Mouse (Mus musculus) gastrocnemius, postnatal 14 days (tissue): ENCODE results near the gene Man2a2. TPM values are rescaled to one million over a fixed set of nuclear protein-coding genes. Genes with fewer than 3 reads are reported as not detected.
"Not testable (repeated sequence)": the region's sequence is repeated elsewhere in the genome, so short reads cannot be mapped to it uniquely, and the experiment has no call there.

Source experiments
- DNase-seq: peaks from one replicate; pipeline ENCODE4 v3.0.0; 2021; ENCODE audit warnings: mixed read lengths
- intact Hi-C: fragments of 180-260 bp; cut with DNase I; formaldehyde crosslinking; loops from one replicate; pipeline ENCODE4 v1.15.1; 2025; ENCODE audit warnings: low total_unique reads
- total RNA-seq, 2 experiments: library from RNA; stranded (reverse); gene quantifications; 2 replicates each; pipeline ENCODE4 v1.2.3; 2021

Man2a2 gene
- total RNA-seq, 2 experiments from 2014 or later, result 96.8 to 97.0 TPM

- intact Hi-C loops, result no loop called here
- no peak for DNase-seq
Measured at GRCm38 (mm10) chr7:80401041-80401859, 30.1 kb upstream of the Man2a2 start.

DNA sequence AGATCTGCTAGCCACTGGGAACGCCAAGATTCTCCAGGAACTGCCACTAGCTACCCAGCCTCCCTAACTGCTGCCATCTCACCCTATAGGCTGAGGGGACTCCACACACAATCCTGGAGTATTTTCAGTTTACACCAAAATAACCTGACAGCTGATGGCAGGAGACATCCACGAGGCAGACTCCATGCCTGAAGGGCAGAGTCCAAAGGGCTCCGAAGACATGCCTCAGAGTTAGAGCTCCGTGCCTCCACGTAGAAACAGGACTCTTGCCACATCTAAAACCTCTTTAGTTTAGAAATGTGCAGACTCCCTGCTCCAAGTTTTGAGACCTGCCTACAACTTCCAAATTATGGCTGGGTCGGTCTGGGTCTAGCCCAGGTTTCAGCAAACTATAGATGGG, 29.4 kb upstream of the Man2a2 start:
- DNase-seq, result no peak
- intact Hi-C loops, result no loop called here

DNA sequence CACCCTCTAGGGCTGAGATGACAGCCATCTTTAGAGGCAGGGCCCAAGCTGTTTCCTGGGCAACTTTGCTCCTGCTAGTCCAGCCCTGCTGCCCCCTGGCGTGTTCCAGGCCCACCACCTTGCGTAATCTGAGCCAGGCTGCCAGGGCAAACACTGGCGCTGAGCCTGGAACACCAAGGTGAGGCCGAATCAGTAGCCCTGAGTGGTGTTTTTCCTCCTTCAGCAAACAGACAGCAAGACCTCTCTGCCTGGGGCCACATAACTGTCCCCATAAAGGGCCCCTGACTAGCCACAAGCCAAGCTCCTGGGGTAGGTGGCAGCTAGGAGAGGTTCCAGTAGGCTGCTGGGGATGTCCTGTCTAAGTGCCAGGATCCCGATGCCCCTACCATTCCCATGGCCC, 28.9 kb upstream of the Man2a2 start:
- DNase-seq, result no peak
- intact Hi-C loops, result no loop called here

DNA sequence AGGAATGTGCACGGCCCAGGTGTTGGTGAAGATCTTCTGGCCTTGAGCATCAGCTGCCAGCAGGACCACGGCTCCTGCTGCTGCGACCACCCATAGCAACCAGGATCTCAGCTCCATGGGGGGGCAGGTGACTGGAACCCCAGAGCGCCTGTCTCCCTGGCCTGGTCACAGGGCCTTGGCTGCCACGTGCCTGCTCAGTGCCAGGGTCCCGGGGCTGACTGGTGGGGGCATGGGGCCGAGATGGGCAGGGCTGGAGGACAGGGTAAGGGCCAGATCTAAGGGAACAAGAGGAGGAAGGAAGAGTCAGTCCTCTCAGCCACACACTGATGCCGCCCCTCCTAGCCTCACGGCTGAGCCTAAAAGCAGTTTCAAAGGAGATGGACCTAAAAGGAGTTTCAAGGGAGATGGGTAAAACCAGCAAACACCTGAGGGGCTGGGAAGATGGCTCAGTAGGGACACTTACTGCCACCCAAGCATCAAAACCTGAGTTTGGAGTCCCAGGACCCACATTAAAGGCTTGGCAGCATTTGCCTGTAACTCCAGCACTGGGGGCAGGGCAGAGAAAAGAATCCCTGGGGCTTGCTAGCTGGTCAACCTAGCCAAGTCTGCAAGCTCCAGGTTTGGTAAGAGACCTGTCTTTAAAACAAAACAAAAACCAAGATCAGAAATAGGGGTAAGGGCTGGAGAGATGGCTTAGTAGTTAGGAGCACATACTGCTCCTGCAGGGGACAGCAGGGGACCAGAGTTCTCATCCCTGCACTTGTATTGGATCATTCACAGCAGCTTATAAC, 27.7 kb upstream of the Man2a2 start:
- intact Hi-C loops, result no loop called here
- DNase-seq, result no peak

DNA sequence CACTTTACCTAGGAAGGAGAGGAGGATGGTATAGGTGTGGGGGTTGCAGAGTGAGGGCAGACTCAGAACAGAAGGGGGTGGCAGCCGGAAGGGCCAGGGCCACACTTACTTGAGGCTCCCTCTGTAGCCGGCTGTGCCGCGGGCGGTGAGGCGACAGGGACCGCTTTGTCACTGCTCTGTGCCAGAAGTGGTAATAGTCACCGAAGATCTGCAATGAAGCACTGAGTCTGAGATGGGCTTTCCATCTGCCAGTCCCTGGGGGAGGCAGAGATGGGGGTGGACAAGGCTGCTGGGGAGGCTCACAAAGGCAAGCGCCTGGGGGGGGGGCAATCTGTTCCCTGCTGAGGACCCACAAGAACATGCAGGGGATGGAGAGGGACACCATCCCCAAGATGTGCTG, 26.8 kb upstream of the Man2a2 start:
- DNase-seq, result no peak
- intact Hi-C loops, result no loop called here

GRCm38 (mm10) chr7:80396427-80396826, 25.3 kb upstream of the Man2a2 start:
- intact Hi-C loops, DNase-seq: not testable (repeated sequence)

DNA sequence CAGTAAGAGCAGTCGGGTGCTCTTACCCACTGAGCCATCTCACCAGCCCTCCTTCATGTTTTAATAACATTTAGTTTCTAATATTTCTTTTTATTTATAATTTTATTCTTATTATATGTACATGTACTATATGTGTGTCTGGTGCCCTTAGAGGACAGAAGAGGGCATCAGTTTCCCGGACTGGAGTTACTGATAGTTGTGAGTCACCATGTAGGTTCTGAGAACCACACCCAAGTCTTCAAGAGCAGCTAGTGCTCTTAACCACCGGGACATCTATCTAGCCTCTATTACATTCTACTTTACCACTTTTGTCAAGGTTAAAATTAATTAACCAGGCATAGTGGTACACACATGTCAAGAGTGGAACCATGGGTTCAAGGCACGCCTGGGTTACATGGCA, 23.4 kb upstream of the Man2a2 start:
- no peak for DNase-seq
- intact Hi-C loops, result no loop called here

DNA sequence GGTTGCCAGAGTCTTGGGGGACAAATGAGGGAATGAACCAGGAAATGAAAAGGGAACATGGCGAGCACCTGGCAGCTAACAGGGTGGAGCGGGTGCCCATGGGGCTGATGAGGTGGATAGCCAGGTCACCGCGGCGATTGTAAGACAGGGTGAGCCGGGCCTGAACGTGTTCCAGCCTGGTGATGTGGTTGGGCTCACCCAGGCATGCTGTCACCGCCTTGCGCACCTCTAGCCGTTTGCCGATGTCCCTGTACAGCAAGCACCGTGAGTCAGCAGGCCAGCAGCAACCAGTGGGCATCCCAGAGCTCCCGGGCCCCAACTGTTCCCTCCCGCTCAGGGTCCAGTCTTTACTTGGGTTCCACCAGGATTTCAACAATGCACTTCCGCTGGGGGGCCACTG, 20.9 kb upstream of the Man2a2 start:
- no peak for DNase-seq
- intact Hi-C loops, result no loop called here

DNA sequence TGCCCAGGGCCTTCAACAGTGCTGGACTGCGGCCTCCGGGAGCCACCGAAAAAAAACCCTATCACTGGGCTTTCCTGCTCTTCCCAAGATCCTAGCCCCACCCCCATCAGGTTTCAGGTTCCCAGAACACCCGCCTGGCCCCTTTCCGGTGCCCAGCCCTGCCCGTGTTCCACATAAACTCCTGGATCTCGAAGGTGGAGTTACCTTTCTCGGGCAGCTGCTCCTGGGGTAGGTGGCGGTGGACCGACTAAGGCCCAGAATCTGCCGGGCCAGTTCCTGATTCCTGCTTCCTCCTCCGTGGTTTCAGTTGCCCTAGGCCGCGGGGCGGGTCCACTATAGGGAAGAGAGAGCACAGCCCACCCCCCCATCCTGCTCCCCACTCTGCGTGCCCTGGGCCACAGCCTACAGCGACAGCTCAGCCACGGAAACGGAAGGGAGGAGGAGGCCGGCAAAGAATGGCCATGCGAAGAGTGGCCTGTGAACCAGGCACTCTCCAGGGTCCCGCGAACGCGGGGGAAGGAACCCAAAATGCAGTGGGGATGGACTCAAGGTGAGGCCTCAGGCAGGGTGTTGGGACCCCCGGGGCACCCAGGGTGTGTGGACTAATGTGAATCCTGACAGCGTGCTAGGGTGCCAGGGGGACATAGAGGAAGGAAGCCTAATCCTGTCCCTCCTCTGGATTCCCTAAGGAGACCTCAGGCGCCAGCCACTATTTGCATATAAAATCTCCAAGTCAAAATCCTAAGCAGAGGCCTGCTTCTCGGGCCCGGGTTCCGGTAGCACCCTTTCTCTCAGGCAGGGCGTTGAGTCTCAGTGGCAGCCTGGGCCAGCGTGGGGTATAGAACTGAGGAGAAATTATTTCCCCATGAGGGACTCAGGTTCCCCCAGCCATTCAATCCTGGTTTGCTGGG, 16.7 kb upstream of the Man2a2 start, which contains the start of gene Fes:
Gene Fes (minus strand): TSS at position 314 of the 911 bp plus-strand sequence.
- intact Hi-C loops, result loop anchor here (2.0 to 10.0 kb wide), 2 partner anchors 197 to 307 kb away; no protein-coding TSS in a partner anchor
- peak; percentile 74 for DNase-seq

GRCm38 (mm10) chr7:80387033-80387632, 16.0 kb upstream of the Man2a2 start:
- DNase-seq, result peak; percentile 34
- intact Hi-C loops, result loop anchor here (2.0 to 10.0 kb wide), 2 partner anchors 198 to 308 kb away; no protein-coding TSS in a partner anchor

GRCm38 (mm10) chr7:80386235-80386930, 15.2 kb upstream of the Man2a2 start:
- intact Hi-C loops, result loop anchor here (2.0 to 10.0 kb wide), 2 partner anchors 198 to 308 kb away; no protein-coding TSS in a partner anchor

GRCm38 (mm10) chr7:80382919-80383318, 11.7 kb upstream of the Man2a2 start:
- intact Hi-C loops, result loop anchor here (10.0 kb wide), 1 partner anchor 312 kb away; no protein-coding TSS in a partner anchor
- DNase-seq, result no peak

More at GRCm38 (mm10) chr7:80386235-80386930, 15.2 kb upstream of the Man2a2 start:
- peak; percentile 90 for DNase-seq

DNA sequence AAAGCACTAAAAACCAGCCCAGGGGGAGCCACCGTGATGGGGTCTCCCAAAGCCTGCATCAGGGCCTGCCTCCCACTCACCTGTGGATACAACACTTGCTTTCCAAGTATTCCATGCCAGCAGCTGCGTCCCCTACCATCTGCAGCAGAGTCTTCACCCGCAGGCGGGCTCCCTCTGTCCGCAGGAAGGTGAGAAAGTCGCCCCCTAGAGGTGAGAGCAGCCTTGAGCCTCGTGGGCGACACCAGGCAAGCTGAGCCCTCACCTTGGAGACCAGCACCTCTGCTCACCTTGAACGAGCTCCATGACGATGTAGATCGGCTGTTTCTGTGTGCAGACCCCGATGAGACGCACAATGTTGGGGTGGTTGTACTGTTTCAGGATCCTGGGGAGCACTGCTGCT, 8.4 kb upstream of the Man2a2 start:
- intact Hi-C loops, result no loop called here
- no peak for DNase-seq

DNA sequence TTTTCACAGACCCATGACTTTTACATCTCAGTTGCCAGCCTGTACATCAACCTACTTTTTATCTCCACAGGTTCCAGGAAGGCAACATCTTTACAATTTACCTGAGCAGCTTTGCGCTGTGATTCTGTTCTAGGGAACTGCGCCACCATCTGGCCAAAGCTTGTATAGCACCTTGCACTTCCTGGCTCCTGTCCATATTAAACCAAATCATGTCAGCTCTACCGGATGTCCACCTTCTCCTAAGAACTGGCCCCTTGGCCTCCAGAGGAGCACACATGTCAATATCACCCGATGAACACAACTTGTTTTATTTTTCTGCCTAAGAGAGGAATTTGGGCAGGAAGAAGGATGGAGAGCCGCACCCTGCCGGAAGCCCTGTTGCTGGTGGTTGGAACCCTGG, 6.3 kb upstream of the Man2a2 start:
- DNase-seq, result no peak
- intact Hi-C loops, result no loop called here

GRCm38 (mm10) chr7:80376192-80376591, 5.0 kb upstream of the Man2a2 start:
- DNase-seq, result no peak
- intact Hi-C loops, result no loop called here

GRCm38 (mm10) chr7:80375376-80376039, 4.3 kb upstream of the Man2a2 start:
- no peak for DNase-seq

DNA sequence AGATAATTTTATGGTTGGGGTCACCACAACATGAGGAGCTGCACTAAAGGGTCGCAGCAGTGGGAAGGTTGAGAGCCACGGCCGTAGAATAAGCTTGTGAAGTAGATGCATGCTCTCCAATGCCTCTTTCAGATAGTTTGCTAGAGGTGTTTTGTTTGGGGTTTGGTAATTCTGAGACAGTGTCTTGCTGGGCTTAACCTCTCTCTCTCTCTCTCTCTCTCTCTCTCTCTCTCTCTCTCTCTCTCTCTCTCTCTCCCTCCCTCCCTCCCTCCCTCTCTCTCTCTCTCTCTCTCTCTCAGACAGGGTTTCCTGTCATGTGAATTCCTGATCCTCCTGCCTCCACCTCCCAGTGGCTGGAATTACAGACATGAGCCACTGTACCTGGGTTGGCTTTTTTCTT, 3.6 kb upstream of the Man2a2 start:
- no peak for DNase-seq
- intact Hi-C loops, result no loop called here

More at GRCm38 (mm10) chr7:80375376-80376039, 4.3 kb upstream of the Man2a2 start:
- intact Hi-C loops, result no loop called here

DNA sequence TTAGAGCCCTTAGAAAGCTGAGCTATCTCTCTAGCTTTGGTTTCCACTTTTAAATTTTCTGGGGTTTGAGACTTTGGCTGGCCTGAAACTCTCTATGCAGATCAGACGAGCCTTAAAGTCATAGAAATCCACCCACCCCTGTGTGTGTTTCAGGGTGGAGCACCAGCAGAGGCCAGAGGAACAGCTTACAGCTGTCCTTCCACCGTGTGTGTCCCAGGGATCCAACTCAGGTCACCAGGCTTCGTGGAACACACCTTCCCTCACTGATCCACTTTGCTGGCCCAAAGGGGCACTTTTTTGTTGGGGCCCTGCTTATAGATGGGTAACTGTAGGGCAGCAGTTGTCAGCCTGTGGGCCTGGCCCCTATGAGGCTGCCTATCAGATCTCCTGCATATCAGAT, 3.1 kb upstream of the Man2a2 start:
- intact Hi-C loops, result no loop called here

More for the DNA sequence above, 3.1 kb upstream of the Man2a2 start:
- DNase-seq, result no peak
